Mouse (Mus musculus): ENCODE measurements around the gene Gm16440. TPM values are rescaled to one million over a fixed set of nuclear protein-coding genes. Genes with fewer than 3 reads are reported as not detected.

The Gm16440 gene
- not detected in 2 replicates for polyA plus RNA-seq (2015; fragmentation: Nextera tagmentation; extraction: Ambion mirVana)

DNA sequence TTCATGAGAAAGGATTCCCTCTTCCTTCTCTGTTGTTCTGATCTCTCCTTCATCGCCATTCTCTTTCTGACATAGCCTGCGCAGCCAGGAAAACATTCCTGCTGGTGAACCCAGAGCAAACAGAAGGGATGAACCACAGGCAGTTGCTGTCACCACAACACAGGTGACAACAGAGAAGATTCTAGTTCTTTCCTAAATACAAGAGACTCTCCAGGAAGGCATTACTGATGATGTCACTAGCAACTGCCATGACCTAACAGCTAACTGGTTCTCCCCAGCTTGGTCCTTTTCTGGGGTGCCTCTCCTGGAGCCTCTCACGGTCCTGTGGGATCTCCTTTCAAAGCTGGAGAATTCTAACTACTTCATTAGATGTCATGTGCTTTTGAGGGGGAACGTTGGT, at the start of gene Gm16440:
Gm16440 (minus strand) TSS at position 101 of the 400 bp plus-strand sequence.

DNA sequence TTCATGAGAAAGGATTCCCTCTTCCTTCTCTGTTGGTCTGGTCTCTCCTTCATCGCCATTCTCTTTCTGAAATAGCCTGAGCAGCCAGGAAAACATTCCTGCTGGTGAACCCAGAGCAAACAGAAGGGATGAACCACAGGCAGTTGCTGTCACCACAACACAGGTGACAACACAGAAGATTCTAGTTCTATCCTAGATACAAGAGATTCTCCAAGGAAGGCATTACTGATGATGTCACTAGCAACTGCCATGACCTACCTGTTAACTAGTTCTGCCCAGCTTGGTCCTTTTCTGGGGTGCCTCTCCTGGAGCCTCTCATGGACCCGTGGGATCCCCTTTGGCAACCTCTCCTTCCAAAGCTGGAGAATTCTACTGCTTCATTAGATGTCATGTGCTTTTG, 22.3 kb upstream of the Gm16440 start, which contains the start of gene Gm3591:
Gm3591 (minus strand) TSS at position 101 of the 400 bp plus-strand sequence.

DNA sequence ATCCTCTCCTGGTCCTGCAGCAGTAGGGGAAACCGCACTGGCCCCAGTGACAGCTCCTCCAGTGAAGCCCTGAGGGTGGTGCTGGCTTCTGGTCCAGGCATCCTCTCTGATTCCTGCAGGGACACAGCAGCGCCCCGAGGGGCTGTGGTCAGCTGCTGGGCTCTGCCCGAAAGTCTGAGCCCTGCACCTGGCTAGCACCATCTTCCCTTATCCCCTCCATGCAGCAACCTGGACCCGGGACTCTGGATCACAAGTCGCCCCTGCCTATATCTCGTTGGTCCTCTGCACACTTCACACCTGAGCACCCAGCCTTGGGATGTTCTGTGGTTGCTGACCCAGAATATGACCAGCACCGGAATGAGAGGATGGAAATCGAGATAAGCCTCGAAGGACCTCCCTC, 46.5 kb downstream of the Gm16440 start, which contains the start of gene Gm3618:
Gm3618 (minus strand) TSS at position 101 of the 400 bp plus-strand sequence.

Other genes with a start within 250 kb of the Gm16440 start
- not detected in 2 replicates for gene Gm21560, start 171.0 kb downstream of the Gm16440 start, polyA plus RNA-seq (2015; fragmentation: Nextera tagmentation; extraction: Ambion mirVana)
- gene Gm3411, start 103.1 kb downstream of the Gm16440 start, polyA plus RNA-seq (2015; fragmentation: Nextera tagmentation; extraction: Ambion mirVana) = 0.26 and 1.2 TPM in 2 replicates
- gene Gm21103, start 85.5 kb downstream of the Gm16440 start, polyA plus RNA-seq (2015; fragmentation: Nextera tagmentation; extraction: Ambion mirVana) = not detected in 2 replicates
- not detected in 2 replicates for gene Gm3618, start 46.6 kb downstream of the Gm16440 start, polyA plus RNA-seq (2015; fragmentation: Nextera tagmentation; extraction: Ambion mirVana)
- gene Gm3591, start 22.2 kb upstream of the Gm16440 start, polyA plus RNA-seq (2015; fragmentation: Nextera tagmentation; extraction: Ambion mirVana) = 0.37 TPM in 1 of 2 replicates, not detected in the other
- not detected in 2 replicates for gene Gm3594, start 54.3 kb upstream of the Gm16440 start, polyA plus RNA-seq (2015; fragmentation: Nextera tagmentation; extraction: Ambion mirVana)
- not detected in 2 replicates for gene Gm8356, start 147.0 kb upstream of the Gm16440 start, polyA plus RNA-seq (2015; fragmentation: Nextera tagmentation; extraction: Ambion mirVana)
- 0.08 and 0.28 TPM in 2 replicates for gene Gm3629, start 200.3 kb upstream of the Gm16440 start, polyA plus RNA-seq (2015; fragmentation: Nextera tagmentation; extraction: Ambion mirVana)
- gene Gm3460, start 232.1 kb upstream of the Gm16440 start, polyA plus RNA-seq (2015; fragmentation: Nextera tagmentation; extraction: Ambion mirVana) = not detected in 2 replicates